Mouse (Mus musculus): Measurements from ENCODE around the gene Ndufs7. TPM values are rescaled to one million over a fixed set of nuclear protein-coding genes. Genes with fewer than 3 reads are reported as not detected.
A peak's percentile ranks its signal among the peaks of the same experiment; 100 is the strongest.

The Ndufs7 gene
- polyA plus RNA-seq, 1 experiment = 19.0 TPM

DNA sequence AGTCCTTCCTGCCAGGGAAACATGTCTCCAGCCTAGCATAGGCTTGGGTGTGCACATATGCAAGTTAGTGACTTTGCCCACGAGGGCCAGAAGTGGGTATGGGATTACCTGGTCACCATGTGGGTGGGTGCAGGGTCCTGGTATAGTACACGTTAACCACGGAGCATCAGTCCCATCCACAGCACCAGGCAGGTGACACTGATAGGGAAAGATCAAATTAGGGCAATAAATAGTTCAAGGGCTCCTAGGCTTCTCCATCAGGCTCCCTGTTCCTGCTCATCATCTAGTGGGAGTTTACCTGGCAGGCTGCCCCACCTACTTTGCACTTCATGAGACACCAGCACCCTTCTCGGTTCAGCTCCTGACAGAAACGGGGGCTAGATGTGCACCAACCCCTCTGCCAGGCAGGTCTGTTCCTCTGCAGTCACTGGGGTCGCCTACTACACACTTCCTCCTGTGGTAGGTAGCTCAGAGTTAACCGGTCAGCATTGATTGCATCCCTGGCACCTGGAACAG lies 45.9 kb downstream of the Ndufs7 start:
- Histone ChIP-seq H3K4me3 (replicated peaks) (no peak overlapping the region), H3K9me3 (ENCODE audit: control insufficient read depth, low read length) (no peaks in the 10 kb centered on the region), H3K4me1 (ENCODE audit: control insufficient read depth) (peaks cover 62% of the 10 kb centered on the region), H3K27me3 (ENCODE audit: control insufficient read depth) (peaks cover 41% of the 10 kb centered on the region), H3K36me3 (ENCODE audit: control insufficient read depth) (peaks cover 24% of the 10 kb centered on the region)
- TF ChIP-seq TAL1 (IDR thresholded peaks at IDR 0.05; ENCODE audit: low read length) = no peak
- TF ChIP-seq GATA1 (IDR thresholded peaks at IDR 0.05; ENCODE audit: low read length) = no peak

DNA sequence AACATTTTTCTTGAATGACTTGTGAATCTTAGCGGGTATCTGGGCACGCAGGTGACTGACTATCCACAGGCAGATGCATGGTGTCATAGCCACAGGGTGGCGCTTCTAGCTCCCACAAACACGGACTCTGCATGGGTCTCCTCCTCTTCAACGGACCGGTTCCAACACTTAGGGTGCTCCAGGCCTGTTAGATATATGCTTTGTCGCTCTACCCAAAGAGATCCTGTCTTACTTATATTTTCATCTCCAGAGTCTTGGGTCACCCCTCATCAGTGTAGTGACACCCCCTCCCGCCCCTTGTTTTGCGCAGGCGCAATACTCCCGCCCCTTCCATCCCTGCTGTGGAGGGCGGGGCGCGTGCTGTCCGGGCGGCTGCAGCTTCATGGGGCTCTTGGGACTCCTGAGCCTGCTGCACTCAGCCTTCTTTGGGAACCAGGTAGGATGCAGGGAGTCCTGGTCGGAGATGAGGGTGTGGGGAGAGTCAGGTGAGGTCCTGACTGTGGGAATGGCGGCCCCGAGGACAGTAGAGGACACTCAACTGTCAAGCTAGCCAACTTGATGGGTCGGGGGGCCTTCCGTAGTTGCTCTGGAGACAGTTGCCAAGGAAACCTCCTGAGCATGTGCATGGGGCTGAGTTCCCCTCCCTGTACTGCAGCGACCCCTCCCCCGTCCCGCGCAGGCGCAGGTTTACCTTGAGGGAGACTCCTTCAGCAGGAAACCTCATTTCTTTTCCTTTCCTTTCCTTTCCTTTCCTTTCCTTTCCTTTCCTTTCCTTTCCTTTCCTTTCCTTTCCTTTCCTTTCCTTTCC lies 46.9 kb downstream of the Ndufs7 start, which contains the start of gene Apc2:
Gene Apc2 (plus strand): TSS at position 360 of the 808 bp plus-strand sequence.
- no peak for TF ChIP-seq TAL1 (IDR thresholded peaks at IDR 0.05; ENCODE audit: low read length)
- TF ChIP-seq GATA1 (IDR thresholded peaks at IDR 0.05; ENCODE audit: low read length) = no peak
- Histone ChIP-seq H3K36me3 (ENCODE audit: control insufficient read depth) (peaks cover 24% of the 10 kb centered on the region), H3K27me3 (ENCODE audit: control insufficient read depth) (peaks cover 51% of the 10 kb centered on the region), H3K9me3 (ENCODE audit: control insufficient read depth, low read length) (no peaks in the 10 kb centered on the region), H3K4me3 (replicated peaks) (peak within 1 kb of the TSS; percentile 42), H3K4me1 (ENCODE audit: control insufficient read depth) (peaks cover 62% of the 10 kb centered on the region)

DNA sequence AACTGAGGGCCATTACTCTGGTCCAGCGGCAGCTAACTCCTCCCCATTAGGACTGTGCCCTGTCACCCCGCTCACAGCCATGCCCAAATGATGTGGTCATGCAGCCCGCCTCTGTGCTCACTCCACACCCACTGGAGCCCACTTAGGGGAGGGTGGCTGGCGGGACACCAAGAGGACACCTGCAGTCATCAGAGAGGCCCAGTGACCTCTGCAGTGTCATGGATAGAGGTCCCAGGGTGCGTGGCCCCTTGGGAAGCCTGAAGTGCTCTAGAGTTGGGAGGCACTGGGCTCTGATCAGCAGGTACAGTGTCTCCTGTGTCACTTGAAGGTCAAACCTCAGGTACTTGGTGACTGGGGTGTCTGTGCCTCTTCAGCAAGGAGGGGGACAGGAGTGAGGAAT lies 47.9 kb downstream of the Ndufs7 start:
- Histone ChIP-seq H3K9me3 (ENCODE audit: control insufficient read depth, low read length) (no peaks in the 10 kb centered on the region), H3K27me3 (ENCODE audit: control insufficient read depth) (peaks cover 61% of the 10 kb centered on the region), H3K4me1 (ENCODE audit: control insufficient read depth) (peaks cover 57% of the 10 kb centered on the region), H3K4me3 (replicated peaks) (no peak overlapping the region), H3K36me3 (ENCODE audit: control insufficient read depth) (peaks cover 24% of the 10 kb centered on the region)
- no peak for TF ChIP-seq GATA1 (IDR thresholded peaks at IDR 0.05; ENCODE audit: low read length)
- TF ChIP-seq TAL1 (IDR thresholded peaks at IDR 0.05; ENCODE audit: low read length) = no peak

DNA sequence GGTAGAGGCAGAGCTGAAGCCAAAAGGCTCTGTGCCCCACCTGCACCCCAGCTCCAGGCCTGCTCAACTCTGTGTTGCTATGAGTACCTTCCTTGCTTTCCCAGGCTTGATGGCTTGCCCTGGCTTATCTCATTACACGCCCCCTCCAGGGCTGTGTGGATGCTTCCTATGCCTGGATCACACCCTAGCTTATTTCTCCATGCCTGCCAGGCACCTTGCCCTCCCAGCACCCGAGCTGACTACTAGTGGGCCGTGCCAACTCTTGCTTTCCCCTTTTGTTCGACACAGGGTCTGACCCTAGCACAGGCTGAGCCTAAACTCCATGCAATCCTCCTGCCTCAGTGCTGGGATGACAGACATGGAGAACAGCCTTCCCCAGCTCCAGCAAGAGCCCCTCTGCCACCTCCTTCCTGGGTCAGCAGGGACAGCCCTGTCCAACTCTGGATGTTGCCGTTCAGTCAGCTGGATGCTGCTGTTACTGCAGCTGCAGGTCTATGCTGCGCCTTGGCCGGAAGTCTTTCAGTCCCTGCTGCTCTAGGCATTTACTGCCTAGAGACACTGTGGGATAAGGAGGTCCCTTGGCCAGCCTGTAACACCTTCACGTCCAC lies 48.7 kb downstream of the Ndufs7 start:
- peaks cover 58% of the 10 kb centered on the region for H3K4me1 ChIP-seq (ENCODE audit: control insufficient read depth)
- H3K9me3 ChIP-seq (ENCODE audit: control insufficient read depth, low read length) = no peaks in the 10 kb centered on the region
- TF ChIP-seq TAL1 (IDR thresholded peaks at IDR 0.05; ENCODE audit: low read length) (no peak), GATA1 (IDR thresholded peaks at IDR 0.05; ENCODE audit: low read length) (no peak)
- H3K36me3 ChIP-seq (ENCODE audit: control insufficient read depth) = peaks cover 24% of the 10 kb centered on the region
- H3K27me3 ChIP-seq (ENCODE audit: control insufficient read depth) = peaks cover 69% of the 10 kb centered on the region
- no peak overlapping the region for H3K4me3 ChIP-seq (replicated peaks)

DNA sequence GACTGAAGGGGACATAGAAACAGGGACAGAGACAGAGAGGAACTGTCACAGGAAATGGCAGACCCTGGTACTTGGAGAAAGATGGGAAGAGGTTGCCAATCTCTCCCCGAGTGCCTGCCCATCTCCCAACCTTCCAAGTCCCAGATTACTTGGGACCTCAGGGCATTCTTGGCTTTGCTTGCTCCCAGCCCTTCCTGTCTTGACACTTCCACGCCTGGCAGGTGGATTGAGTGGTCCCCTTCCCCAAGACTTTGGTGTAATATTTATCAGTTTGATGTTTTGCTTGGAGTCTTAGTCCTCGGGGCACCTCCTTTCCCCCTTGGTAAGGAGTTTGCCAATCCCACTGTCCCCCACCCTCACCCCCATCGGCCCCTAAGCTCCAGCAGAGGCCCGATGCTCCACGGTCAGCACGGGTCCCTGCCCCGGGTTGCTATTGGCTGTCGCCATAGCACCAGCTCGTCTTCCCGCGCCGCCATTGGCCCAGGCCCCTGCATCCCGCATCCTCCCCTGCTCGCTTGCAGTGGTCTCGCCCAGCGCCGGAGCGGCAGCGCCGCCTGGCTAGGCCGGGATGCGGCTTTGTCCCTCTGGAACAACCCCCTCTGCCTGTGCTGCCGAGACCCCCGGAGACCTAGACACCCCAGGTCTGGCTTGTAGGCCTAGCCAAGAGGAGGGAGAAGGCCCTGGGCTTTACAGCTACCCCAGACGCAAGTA lies 49.8 kb downstream of the Ndufs7 start:
- Histone ChIP-seq H3K9me3 (ENCODE audit: control insufficient read depth, low read length) (no peaks in the 10 kb centered on the region), H3K27me3 (ENCODE audit: control insufficient read depth) (peaks cover 78% of the 10 kb centered on the region), H3K4me3 (replicated peaks) (no peak overlapping the region), H3K4me1 (ENCODE audit: control insufficient read depth) (peaks cover 47% of the 10 kb centered on the region), H3K36me3 (ENCODE audit: control insufficient read depth) (peaks cover 15% of the 10 kb centered on the region)
- TF ChIP-seq TAL1 (IDR thresholded peaks at IDR 0.05; ENCODE audit: low read length) (no peak), GATA1 (IDR thresholded peaks at IDR 0.05; ENCODE audit: low read length) (no peak)

DNA sequence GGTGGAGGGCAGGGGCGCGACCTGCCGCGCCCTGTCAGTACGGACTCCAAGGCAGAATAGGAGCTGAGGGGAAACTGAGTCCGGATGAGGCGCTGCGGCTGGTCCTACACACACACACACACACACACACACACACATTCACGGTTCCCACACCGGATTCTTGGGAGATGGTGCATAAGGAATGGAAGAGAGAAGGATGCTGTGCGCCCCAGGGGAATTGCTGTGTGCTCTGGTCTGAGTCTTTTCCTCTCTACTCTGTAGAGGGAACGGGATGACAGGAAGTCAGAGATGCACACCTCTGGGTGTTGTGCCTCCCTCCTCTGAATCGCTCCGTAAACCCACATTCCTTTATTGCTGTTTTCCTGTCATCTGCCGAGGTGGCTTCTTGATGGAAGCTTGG lies 50.4 kb downstream of the Ndufs7 start:
- peaks cover 41% of the 10 kb centered on the region for H3K4me1 ChIP-seq (ENCODE audit: control insufficient read depth)
- H3K36me3 ChIP-seq (ENCODE audit: control insufficient read depth) = peaks cover 9% of the 10 kb centered on the region
- no peak overlapping the region for H3K4me3 ChIP-seq (replicated peaks)
- TF ChIP-seq GATA1 (IDR thresholded peaks at IDR 0.05; ENCODE audit: low read length) = no peak
- TF ChIP-seq TAL1 (IDR thresholded peaks at IDR 0.05; ENCODE audit: low read length) = no peak
- H3K9me3 ChIP-seq (ENCODE audit: control insufficient read depth, low read length) = no peaks in the 10 kb centered on the region
- peaks cover 84% of the 10 kb centered on the region for H3K27me3 ChIP-seq (ENCODE audit: control insufficient read depth)

DNA sequence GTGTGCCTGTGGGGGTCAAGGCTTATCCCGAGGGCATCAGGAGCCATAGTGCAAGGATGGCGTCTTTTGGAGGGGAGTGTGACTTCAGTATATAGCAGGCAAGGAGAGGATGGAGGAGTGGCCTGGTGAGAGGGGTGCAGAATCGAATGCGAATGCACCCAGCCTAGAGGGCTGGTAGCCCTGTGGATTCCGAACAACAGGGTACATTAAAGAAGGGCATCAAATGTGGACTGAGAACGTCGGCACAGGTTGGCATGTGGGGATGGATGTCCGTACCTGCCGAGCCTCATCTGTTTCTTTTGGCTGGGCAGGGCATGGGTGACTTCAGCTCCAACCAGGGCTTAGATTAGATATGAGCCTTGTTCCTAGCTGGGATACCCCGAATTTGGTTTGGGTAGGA lies 50.9 kb downstream of the Ndufs7 start:
- Histone ChIP-seq H3K27me3 (ENCODE audit: control insufficient read depth) (peaks cover 89% of the 10 kb centered on the region), H3K4me3 (replicated peaks) (no peak overlapping the region)

DNA sequence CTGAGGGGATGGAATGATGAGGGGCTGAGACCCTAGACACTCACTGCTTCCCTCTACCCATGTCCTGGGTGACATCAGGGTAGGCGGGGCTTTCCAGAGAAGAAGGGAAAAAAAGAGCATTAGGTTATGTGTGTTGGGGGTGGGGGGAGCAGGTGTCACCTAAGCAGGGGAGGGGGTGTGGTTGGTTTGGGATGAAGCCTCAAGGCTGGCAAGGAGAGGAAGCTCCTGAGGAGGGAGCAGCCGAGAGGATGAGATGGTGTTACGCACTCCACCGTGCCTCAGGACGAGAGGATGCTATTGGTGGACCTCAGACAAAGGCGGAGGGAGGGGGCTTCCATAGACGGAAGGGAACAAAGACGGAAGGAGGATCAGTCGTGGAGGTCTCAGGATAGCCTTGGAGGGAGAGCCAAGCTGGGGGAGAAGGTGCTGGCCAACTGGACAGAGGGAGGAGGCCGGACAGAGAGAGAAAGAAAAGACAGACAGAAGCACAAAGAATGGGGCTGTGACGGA lies 51.8 kb downstream of the Ndufs7 start:
- peaks cover 8% of the 10 kb centered on the region for H3K9me3 ChIP-seq (ENCODE audit: control insufficient read depth, low read length)
- TF ChIP-seq GATA1 (IDR thresholded peaks at IDR 0.05; ENCODE audit: low read length) = no peak
- TF ChIP-seq TAL1 (IDR thresholded peaks at IDR 0.05; ENCODE audit: low read length) = no peak
- no peak overlapping the region for H3K4me3 ChIP-seq (replicated peaks)
- peaks cover 98% of the 10 kb centered on the region for H3K27me3 ChIP-seq (ENCODE audit: control insufficient read depth)
- peaks cover 33% of the 10 kb centered on the region for H3K4me1 ChIP-seq (ENCODE audit: control insufficient read depth)
- H3K36me3 ChIP-seq (ENCODE audit: control insufficient read depth) = no peaks in the 10 kb centered on the region

More for the DNA sequence above, 50.9 kb downstream of the Ndufs7 start:
- Histone ChIP-seq H3K36me3 (ENCODE audit: control insufficient read depth) (peaks cover 4% of the 10 kb centered on the region), H3K4me1 (ENCODE audit: control insufficient read depth) (peaks cover 39% of the 10 kb centered on the region), H3K9me3 (ENCODE audit: control insufficient read depth, low read length) (peaks cover 1% of the 10 kb centered on the region)
- TF ChIP-seq TAL1 (IDR thresholded peaks at IDR 0.05; ENCODE audit: low read length) (no peak), GATA1 (IDR thresholded peaks at IDR 0.05; ENCODE audit: low read length) (no peak)
